Mouse (Mus musculus): ENCODE data around the gene Trf.

DNA sequence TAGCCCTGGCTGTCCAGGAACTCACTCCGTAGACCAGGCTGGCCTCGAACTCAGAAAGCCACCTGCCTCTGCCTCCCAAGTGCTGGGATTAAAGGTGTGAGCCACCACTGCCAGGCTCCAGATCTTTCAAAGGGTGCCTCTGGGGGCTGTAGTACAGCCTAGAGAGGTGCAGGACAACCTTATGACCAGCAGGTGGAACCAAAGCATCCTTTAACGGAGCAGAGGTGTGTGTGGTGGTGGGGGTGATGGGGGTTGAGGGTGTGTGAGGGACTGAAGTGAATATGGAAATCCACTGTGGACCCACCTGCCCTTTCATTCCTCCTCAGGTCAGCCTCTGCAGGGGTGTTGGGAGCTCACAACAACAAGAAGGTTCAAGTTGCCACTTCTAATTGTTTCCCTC is 4.8 kb downstream of the Trf start:
- TF ChIP-seq CTCF (IDR thresholded peaks at IDR 0.05; ENCODE audit: insufficient read depth, low read depth, low read length) (no peak), POLR2A (IDR thresholded peaks at IDR 0.05; ENCODE audit: insufficient read depth, low read depth, low read length) (no peak)

All from olfactory bulb, adult 2 months (tissue).